Mouse (Mus musculus): ENCODE measurements around the gene Cryab.

Gene Cryab

DNA sequence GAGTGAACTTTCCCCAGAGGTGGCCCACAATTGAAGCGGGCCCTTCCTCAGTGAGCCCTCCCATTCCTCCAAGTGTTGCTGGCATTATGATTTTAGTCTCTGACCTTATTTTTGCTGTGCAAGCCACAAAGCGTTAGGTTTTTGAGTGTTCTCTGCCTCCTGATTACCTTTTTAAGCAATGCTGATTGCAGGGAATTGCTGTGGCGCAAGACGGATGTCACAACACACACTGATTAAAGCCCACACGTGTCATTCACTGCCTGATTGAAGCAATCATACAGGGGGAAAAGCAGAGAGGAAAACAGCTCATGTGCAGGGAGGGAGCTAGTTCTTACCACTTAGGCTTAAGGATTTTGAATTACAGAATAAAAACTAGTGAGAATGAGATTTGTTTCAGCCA is 47.2 kb downstream of the Cryab start:
- DNase-seq: peak; percentile 70 to 71

DNA sequence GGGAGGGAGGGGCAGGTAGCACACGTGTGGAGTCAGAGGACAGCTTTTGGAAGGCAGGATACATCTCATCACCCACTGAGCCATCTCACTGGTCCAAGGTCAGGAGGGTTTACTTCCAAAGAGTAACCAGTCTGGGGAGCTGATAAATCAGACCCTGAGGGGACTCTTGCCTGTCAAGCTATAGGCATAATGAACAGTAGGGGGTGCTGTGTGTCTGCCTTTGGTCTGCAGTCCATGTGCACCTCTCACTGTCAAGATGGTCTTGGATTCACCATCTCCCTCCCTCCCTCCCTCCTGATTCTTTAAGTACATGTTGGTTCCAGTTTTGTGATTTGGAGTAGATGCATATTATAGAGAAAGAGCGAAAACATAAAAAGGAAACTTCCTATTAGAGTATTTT is 49.9 kb downstream of the Cryab start:
- DNase-seq: peak; percentile 26 to 57

DNA sequence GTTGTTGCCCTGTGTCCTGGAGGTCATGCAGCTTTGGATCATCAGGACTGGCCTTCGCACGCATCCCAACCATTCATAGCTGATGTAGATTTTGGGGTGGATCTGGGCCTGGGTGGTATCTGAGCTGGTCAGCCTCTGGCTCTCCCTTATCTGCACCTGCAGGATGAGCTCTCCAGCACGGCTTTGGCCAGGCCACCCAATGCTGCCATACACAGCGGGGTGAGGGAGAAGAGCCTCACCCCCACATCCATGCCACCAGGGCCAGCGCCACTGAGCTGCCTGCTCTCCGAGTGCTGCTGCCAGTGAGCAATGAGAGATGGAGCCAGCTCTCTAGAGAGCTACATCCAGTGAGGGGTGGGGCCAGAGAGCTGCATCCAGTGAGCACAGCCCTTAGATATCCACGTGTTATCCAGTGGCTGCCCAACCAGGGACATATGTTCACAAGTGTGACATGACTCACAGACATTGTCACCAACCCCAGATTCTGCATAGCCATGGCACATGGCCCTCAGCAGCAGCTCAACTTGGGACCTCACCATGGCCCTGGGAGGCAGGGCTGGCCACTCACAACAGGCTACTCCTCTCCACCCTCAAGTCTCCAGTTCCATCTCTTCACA is 52.0 kb downstream of the Cryab start:
- DNase-seq: no peak

Data from lung, adult 18-20 months (tissue).